Mouse (Mus musculus): ENCODE measurements around the gene 4930467E23Rik.
"Not testable (repeated sequence)": the region's sequence is repeated elsewhere in the genome, so short reads cannot be mapped to it uniquely, and the experiment has no call there.

Gene 4930467E23Rik

GRCm38 (mm10) chr8:19780658-19781057 lies 51.3 kb downstream of the 4930467E23Rik start:
- DNase-seq (ENCODE audit: extremely low spot score, low spot score): not testable (repeated sequence)

GRCm38 (mm10) chr8:19781328-19782114 lies 52.1 kb downstream of the 4930467E23Rik start:
- DNase-seq (ENCODE audit: extremely low spot score, low spot score): not testable (repeated sequence)

GRCm38 (mm10) chr8:19782736-19783135 lies 53.4 kb downstream of the 4930467E23Rik start:
- not testable (repeated sequence) for DNase-seq (ENCODE audit: extremely low spot score, low spot score)

- DNase-seq (ENCODE audit: extremely low spot score, low spot score): not testable (repeated sequence)
Observed at GRCm38 (mm10) chr8:19783860-19784259, 54.5 kb downstream of the 4930467E23Rik start.

- DNase-seq (ENCODE audit: extremely low spot score, low spot score): peak; percentile 92
Observed at GRCm38 (mm10) chr8:19784554-19785364, 55.4 kb downstream of the 4930467E23Rik start.

GRCm38 (mm10) chr8:19792696-19793095 lies 63.3 kb downstream of the 4930467E23Rik start:
- not testable (repeated sequence) for DNase-seq (ENCODE audit: extremely low spot score, low spot score)
